Comparison of ENCODE assay signal across 8 mouse cellular contexts in the genomic region with DNA sequence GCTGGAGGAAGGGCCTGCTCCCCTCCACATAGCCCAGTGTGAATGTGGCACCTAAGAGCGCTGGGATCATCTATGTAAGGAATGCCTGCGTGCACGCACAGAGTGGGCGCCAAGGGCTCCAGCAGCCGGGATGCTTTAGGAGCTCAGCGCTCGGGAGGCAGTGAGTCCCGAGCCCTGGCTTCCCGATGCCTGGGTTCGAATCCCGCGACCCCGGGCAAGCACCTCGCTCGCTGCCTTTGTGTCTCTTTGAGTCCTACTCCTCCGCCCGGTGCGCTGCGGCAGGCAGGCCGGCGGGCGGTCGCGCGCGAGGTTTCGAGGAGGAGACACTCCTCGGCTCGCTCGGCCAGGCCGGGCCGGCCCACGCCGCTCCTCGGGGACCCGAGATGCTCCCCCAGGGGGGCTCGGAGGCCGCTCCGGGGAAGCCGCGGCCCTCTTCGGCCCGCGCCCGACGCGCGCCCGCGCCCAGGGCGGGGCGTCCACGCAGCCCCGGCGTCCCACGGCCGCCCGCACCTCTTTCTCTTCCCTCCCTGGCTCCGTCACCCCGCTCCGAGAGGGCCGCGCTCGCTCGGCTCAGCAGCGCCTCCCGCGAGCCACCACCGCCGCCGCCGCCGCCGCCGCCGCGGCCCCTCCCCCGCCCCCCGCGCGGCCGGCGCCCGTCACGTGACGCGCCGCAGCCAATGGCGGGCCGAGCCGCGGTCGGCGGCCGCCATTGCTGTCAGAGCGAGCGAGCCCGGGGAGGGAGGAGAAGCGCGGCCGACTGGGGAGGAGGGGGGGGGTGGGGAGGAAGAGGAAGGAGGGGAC. TPM values are rescaled to one million over a fixed set of nuclear protein-coding genes. Genes with fewer than 3 reads are reported as not detected.
A peak's percentile ranks its signal among the peaks of the same experiment; 100 is the strongest.
DNase-seq lines count a peak whose midpoint lies in the region; ATAC-seq and TF ChIP-seq lines count a peak whose summit lies in the region.

No protein-coding gene starts in this region.

- DNase-seq in forebrain, embryonic 10.5 days (ENCODE audit: extremely low spot score, low spot score), result peak; percentile 84
- DNase-seq in kidney, postnatal 36 days, result peak; percentile 83 to 91
- peak; percentile 91 for DNase-seq in liver, postnatal 0 days

- H3K27ac ChIP-seq in brown adipose tissue, adult 24 weeks (replicated peaks; ENCODE audit: low read depth, low read length), result peak overlapping the region; percentile 80
- peak overlapping the region; percentile 97 for H3K27ac ChIP-seq in forebrain, embryonic 10.5 days
- H3K27ac ChIP-seq in heart, embryonic 16.5 days (ENCODE audit: low read length), result peak overlapping the region; percentile 86
- peak overlapping the region; percentile 97 for H3K27ac ChIP-seq in liver, postnatal 0 days (ENCODE audit: low read depth)
- peak overlapping the region; percentile 99 for H3K27ac ChIP-seq in neural tube, embryonic 13.5 days (replicated peaks)
- H3K27ac ChIP-seq in testis, adult 2 months (ENCODE audit: control insufficient read depth, insufficient read depth, low read depth, low read length), result peak overlapping the region; percentile 71

- peak overlapping the region; percentile 92 for H3K9ac ChIP-seq in heart, embryonic 16.5 days (ENCODE audit: low read length)
- H3K9ac ChIP-seq in liver, postnatal 0 days (replicated peaks), result peak overlapping the region; percentile 82
- H3K9ac ChIP-seq in neural tube, embryonic 13.5 days, result peak overlapping the region; percentile 95

- H3K9me3 ChIP-seq in forebrain, embryonic 10.5 days, result 0 out of 2 replicates have a peak, but pooled peaks cover 4% of the 10 kb centered on the region
- peaks cover 4% of the 10 kb centered on the region; the same call in 1 of the 2 replicates for H3K9me3 ChIP-seq in heart, embryonic 16.5 days (replicated peaks; ENCODE audit: control insufficient read depth, low read length)
- 0 out of 2 replicates have a peak, but pooled peaks cover 2% of the 10 kb centered on the region for H3K9me3 ChIP-seq in liver, postnatal 0 days (ENCODE audit: low read length)
- no peaks in the 10 kb centered on the region for H3K9me3 ChIP-seq in neural tube, embryonic 13.5 days

- no peak for TF ChIP-seq EP300 in liver, postnatal 0 days (IDR thresholded peaks at IDR 0.05; ENCODE audit: low read depth)

- peaks cover 16% of the 10 kb centered on the region for H3K4me1 ChIP-seq in brown adipose tissue, adult 24 weeks (ENCODE audit: control insufficient read depth, insufficient read depth, insufficient read length, low read length)
- H3K4me1 ChIP-seq in forebrain, embryonic 10.5 days, result peaks cover 58% of the 10 kb centered on the region
- H3K4me1 ChIP-seq in heart, embryonic 16.5 days (ENCODE audit: control insufficient read depth, insufficient read depth, low read length), result peaks cover 24% of the 10 kb centered on the region
- peaks cover 42% of the 10 kb centered on the region for H3K4me1 ChIP-seq in liver, postnatal 0 days (ENCODE audit: insufficient read depth)
- peaks cover 39% of the 10 kb centered on the region for H3K4me1 ChIP-seq in neural tube, embryonic 13.5 days (replicated peaks)
- peaks cover 11% of the 10 kb centered on the region for H3K4me1 ChIP-seq in testis, adult 2 months (ENCODE audit: control insufficient read depth, insufficient read depth, low read length)

- H3K4me3 ChIP-seq in brown adipose tissue, adult 24 weeks (ENCODE audit: insufficient read depth, low read depth, low read length), result peak overlapping the region; percentile 89
- peak overlapping the region; percentile 89 for H3K4me3 ChIP-seq in forebrain, embryonic 10.5 days
- peak overlapping the region; percentile 91 for H3K4me3 ChIP-seq in heart, embryonic 16.5 days (ENCODE audit: low read length)
- H3K4me3 ChIP-seq in liver, postnatal 0 days (ENCODE audit: low read depth, low read length), result peak overlapping the region; percentile 82
- peak overlapping the region; percentile 86 for H3K4me3 ChIP-seq in neural tube, embryonic 13.5 days
- H3K4me3 ChIP-seq in testis, adult 2 months (ENCODE audit: control insufficient read depth, low read depth, low read length), result peak overlapping the region; percentile 92

- under 1% methylated on average over 97 of the region's 101 CpGs for WGBS in forebrain, embryonic 10.5 days
- WGBS in heart, embryonic 16.5 days, result under 1% methylated on average over 77 of the region's 101 CpGs
- under 1% methylated on average over 51 of the region's 101 CpGs for WGBS in liver, postnatal 0 days (ENCODE audit: insufficient replicate concordance)
- WGBS in neural tube, embryonic 13.5 days, result under 1% methylated on average over 55 of the region's 101 CpGs

- TF ChIP-seq POLR2A in testis, adult 2 months (IDR thresholded peaks at IDR 0.05; ENCODE audit: control insufficient read depth, low read depth, low read length), result no peak

- H3K36me3 ChIP-seq in forebrain, embryonic 10.5 days (replicated peaks), result no peaks in the 10 kb centered on the region
- H3K36me3 ChIP-seq in heart, embryonic 16.5 days (ENCODE audit: control insufficient read depth, insufficient read depth), result no peaks in the 10 kb centered on the region
- H3K36me3 ChIP-seq in liver, postnatal 0 days (replicated peaks; ENCODE audit: insufficient read depth, low read length), result no peaks in the 10 kb centered on the region
- H3K36me3 ChIP-seq in neural tube, embryonic 13.5 days, result no peaks in the 10 kb centered on the region
- H3K36me3 ChIP-seq in testis, adult 2 months (ENCODE audit: control insufficient read depth, insufficient read depth, low read length), result no peaks in the 10 kb centered on the region

- H3K27me3 ChIP-seq in forebrain, embryonic 10.5 days (ENCODE audit: poor library complexity, severe bottlenecking), result peaks cover 21% of the 10 kb centered on the region
- H3K27me3 ChIP-seq in heart, embryonic 16.5 days (ENCODE audit: control insufficient read depth, insufficient read depth, low read length), result no peaks in the 10 kb centered on the region
- H3K27me3 ChIP-seq in liver, postnatal 0 days (ENCODE audit: insufficient read depth, low read length), result no peaks in the 10 kb centered on the region
- H3K27me3 ChIP-seq in neural tube, embryonic 13.5 days, result no peaks in the 10 kb centered on the region
- no peaks in the 10 kb centered on the region for H3K27me3 ChIP-seq in testis, adult 2 months (ENCODE audit: control insufficient read depth, insufficient read depth, low read length)

- ATAC-seq in CD4-positive, CD25-positive, alpha-beta regulatory T cell, adult 4 months, result peak; percentile 77
- ATAC-seq in heart, embryonic 16.5 days (replicated peaks; ENCODE audit: extremely low read depth, insufficient read depth, low FRiP score), result peak; percentile 90
- peak; percentile 89 for ATAC-seq in liver, postnatal 0 days
- peak; percentile 93 for ATAC-seq in neural tube, embryonic 13.5 days (ENCODE audit: low read depth)

- peak overlapping the region; percentile 97 for H3K4me2 ChIP-seq in heart, embryonic 16.5 days (ENCODE audit: low read depth, low read length)
- peak overlapping the region; percentile 93 for H3K4me2 ChIP-seq in liver, postnatal 0 days (ENCODE audit: low read depth, low read length)
- peak overlapping the region; percentile 72 for H3K4me2 ChIP-seq in neural tube, embryonic 13.5 days

- peak; percentile 44 for TF ChIP-seq CTCF in liver, postnatal 0 days (IDR thresholded peaks at IDR 0.05; ENCODE audit: low read depth)
- TF ChIP-seq CTCF in testis, adult 2 months (IDR thresholded peaks at IDR 0.05; ENCODE audit: control insufficient read depth, insufficient read depth, insufficient replicate concordance, low read depth, low read length), result no peak

RNA-seq across cellular contexts. Expression of gene Med13l, which starts 0.7 kb away (rescaled TPM):
- polyA plus RNA-seq in CD4-positive, CD25-positive, alpha-beta regulatory T cell, adult 4 months (2017; shearing (Covaris generic)), result 10 to 100 TPM; 22.0 to 25.3 TPM
- polyA plus RNA-seq in brown adipose tissue, adult 24 weeks (2012; ENCODE audit: insufficient read depth, insufficient read length, missing spikeins), result 11.4 and 13.3 TPM in 2 replicates
- polyA plus RNA-seq in forebrain, embryonic 10.5 days (2016; fragmentation: Nextera tagmentation; extraction: Ambion mirVana), result 10.5 and 11.2 TPM in 2 replicates
- polyA plus RNA-seq in heart, embryonic 16.5 days (2015; fragmentation: Nextera tagmentation; extraction: Ambion mirVana), result 6.7 and 7.7 TPM in 2 replicates
- 4.5 and 5.9 TPM in 2 replicates for polyA plus RNA-seq in liver, postnatal 0 days (2015; fragmentation: Nextera tagmentation; extraction: Ambion mirVana)
- polyA plus RNA-seq in neural tube, embryonic 13.5 days (2015; fragmentation: Nextera tagmentation; extraction: Ambion mirVana), result 12.9 and 15.2 TPM in 2 replicates
- 7.3 and 7.4 TPM in 2 replicates for polyA plus RNA-seq in testis, adult 2 months (2012; rRNA removed)

Comparison
In these comparisons a context has a peak if more than half of its experiments do, and no peak if none do; other contexts are left out.
1. Peak in every context shown above with its lines: DNase-seq, ATAC-seq, H3K4me3 ChIP-seq and H3K27ac ChIP-seq.